Mouse (Mus musculus): ENCODE measurements at regions not wholly inside any gene's neighbourhood (a gene's known extent, or its start where the extent isn't known, plus 50 kb on each side); places are given as distances from the start of the nearest gene placed in this dataset.

DNA sequence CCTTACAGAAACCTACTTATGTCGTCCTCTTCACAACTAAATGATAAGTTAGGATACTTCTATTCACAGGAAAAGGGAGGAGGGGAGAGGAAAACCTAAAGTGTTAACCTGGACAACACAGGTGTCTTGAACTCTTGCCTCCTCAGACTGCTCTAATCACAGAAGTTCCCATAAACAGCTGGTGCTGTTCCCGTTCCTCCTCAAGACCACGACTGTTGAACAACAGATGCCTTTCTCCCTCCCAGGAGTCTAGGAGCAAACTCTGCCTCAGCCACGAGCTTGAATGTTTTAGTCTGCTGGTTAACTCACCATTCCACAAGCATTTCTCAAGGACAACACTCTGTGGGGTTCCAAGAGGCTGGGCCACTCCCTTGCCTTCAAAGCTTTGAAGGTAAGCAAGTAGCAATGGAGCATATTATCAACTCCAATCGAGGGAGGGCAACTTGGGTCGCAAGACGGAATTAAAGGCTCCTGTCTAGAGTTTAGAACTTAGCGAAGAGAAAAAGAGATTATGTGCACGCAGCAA lies 186.6 kb upstream of the Bcl6 start:
- H3K27ac ChIP-seq = no peak overlapping the region
- H3K36me3 ChIP-seq = no peaks in the 10 kb centered on the region
- no peaks in the 10 kb centered on the region for H3K9me3 ChIP-seq
- H3K9ac ChIP-seq = no peak overlapping the region
- no peaks in the 10 kb centered on the region for H3K4me1 ChIP-seq
- H3K4me2 ChIP-seq = no peak overlapping the region
- ATAC-seq (ENCODE audit: insufficient read depth, low FRiP score, low read depth) = no peak
- H3K27me3 ChIP-seq (replicated peaks) = no peaks in the 10 kb centered on the region
- H3K4me3 ChIP-seq (replicated peaks) = no peak overlapping the region
- 69% methylated on average over 9 of the region's 9 CpGs for WGBS

DNA sequence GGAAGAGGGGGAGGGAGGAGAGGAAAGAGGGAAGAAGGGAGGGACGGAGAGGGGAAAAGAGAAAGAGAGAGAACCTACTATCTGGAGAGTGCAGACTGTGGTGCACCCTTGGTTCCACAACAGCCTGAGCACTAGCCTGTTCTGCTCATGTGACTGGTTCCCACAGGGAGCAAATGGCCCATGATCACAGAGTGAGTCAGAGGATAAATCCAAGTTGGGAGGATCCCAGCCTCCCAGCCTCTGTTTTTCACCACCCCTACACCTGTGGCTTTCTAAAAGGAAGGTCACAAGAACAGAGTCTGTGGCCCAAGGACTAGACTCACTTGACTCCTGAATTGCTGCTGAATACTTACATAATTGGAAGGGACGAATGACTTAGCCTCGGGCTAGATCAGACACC lies 185.9 kb upstream of the Bcl6 start:
- ATAC-seq (ENCODE audit: insufficient read depth, low FRiP score, low read depth) = no peak
- WGBS = 77% methylated on average over 3 of the region's 3 CpGs
- no peaks in the 10 kb centered on the region for H3K4me1 ChIP-seq
- H3K4me2 ChIP-seq = no peak overlapping the region
- H3K27me3 ChIP-seq (replicated peaks) = no peaks in the 10 kb centered on the region
- H3K9me3 ChIP-seq = no peaks in the 10 kb centered on the region
- H3K36me3 ChIP-seq = no peaks in the 10 kb centered on the region
- H3K27ac ChIP-seq = no peak overlapping the region
- no peak overlapping the region for H3K4me3 ChIP-seq (replicated peaks)
- no peak overlapping the region for H3K9ac ChIP-seq

DNA sequence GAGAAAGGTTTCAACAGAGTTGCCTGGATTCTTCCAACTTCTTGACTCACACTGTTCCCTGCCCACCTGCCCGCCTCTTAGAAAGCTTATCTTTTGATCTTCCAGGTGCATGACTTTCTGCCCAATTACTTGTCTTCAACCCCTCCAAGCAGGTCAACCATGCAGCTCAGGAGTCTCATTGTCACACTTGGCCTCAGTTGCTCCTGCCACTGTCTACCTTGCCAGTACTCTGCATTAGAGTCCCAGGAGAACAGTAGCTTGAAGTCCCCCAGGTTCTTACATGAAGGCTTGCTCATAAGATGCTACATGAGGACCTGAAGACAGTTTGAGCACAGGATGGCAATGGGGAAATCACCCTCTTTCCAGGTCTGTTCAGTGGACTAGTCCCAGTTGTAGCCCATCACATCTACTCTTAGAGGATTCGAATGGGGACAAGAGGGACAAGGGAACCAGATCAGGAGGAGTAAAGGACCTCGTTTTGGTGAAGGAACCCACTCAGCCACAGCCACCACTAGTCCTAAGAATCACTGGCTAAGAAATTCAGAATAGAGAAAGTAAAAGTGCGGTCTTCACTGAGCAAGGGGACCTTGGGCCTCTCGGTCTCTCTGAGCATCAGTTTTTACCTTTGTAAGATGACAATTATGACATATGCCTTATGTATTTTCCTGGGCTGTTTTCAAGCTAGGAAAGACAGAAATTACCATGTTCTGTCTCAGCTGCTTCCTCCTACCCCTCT lies 185.3 kb upstream of the Bcl6 start:
- H3K4me2 ChIP-seq = no peak overlapping the region
- H3K4me3 ChIP-seq (replicated peaks) = no peak overlapping the region
- no peak for ATAC-seq (ENCODE audit: insufficient read depth, low FRiP score, low read depth)
- no peak overlapping the region for H3K9ac ChIP-seq
- H3K9me3 ChIP-seq = no peaks in the 10 kb centered on the region
- no peaks in the 10 kb centered on the region for H3K4me1 ChIP-seq
- H3K27ac ChIP-seq = no peak overlapping the region
- no peaks in the 10 kb centered on the region for H3K27me3 ChIP-seq (replicated peaks)
- WGBS = 83% methylated on average over 5 of the region's 5 CpGs
- no peaks in the 10 kb centered on the region for H3K36me3 ChIP-seq

DNA sequence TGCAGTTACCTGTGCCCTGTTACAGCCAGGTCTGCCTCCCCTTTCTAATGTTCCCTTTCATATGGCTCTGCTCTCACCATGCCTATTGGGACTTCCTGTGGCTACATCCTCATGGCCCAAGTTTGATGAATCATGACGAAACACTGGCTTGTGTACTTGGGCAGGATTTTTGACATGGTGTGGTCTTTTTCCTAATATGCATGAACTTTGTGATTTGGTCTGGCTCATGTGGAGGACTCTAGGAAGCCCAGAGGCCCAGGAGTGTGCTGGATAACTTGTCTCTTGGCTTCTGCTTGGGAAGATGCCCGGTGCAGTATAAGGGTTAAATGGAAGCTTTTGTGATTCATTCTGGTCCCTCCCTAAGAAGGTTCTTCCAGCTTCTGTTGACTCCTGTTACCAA lies 184.0 kb upstream of the Bcl6 start:
- H3K27ac ChIP-seq = no peak overlapping the region
- H3K36me3 ChIP-seq = no peaks in the 10 kb centered on the region
- WGBS = 89% methylated on average over 2 of the region's 2 CpGs
- H3K9me3 ChIP-seq = no peaks in the 10 kb centered on the region
- H3K9ac ChIP-seq = no peak overlapping the region
- no peaks in the 10 kb centered on the region for H3K4me1 ChIP-seq
- H3K4me3 ChIP-seq (replicated peaks) = no peak overlapping the region
- no peaks in the 10 kb centered on the region for H3K27me3 ChIP-seq (replicated peaks)
- no peak overlapping the region for H3K4me2 ChIP-seq
- ATAC-seq (ENCODE audit: insufficient read depth, low FRiP score, low read depth) = no peak

DNA sequence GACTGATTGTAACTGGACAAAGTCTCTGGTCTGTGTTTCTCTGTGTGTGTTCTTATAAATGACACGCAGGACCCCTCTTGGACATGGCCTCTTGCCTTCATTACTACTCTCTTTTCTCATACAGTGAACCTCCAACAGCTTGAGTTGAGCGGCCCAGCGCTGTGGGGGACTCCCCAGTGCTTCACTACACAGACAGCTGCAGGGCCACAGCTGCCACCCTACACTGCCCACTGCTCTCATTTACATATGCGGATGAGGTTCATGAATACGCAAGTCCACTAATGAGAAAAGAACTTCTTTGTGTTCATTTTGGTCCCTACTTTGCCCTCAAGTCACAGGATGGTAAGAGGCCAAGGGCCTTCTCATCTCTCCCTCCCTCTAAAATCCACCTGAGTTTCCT lies 183.4 kb upstream of the Bcl6 start:
- Histone ChIP-seq H3K4me3 (replicated peaks) (no peak overlapping the region), H3K4me1 (no peaks in the 10 kb centered on the region), H3K9ac (no peak overlapping the region), H3K9me3 (no peaks in the 10 kb centered on the region), H3K27me3 (replicated peaks) (no peaks in the 10 kb centered on the region), H3K36me3 (no peaks in the 10 kb centered on the region), H3K4me2 (no peak overlapping the region), H3K27ac (no peak overlapping the region)
- 81% methylated on average over 5 of the region's 5 CpGs for WGBS
- no peak for ATAC-seq (ENCODE audit: insufficient read depth, low FRiP score, low read depth)

DNA sequence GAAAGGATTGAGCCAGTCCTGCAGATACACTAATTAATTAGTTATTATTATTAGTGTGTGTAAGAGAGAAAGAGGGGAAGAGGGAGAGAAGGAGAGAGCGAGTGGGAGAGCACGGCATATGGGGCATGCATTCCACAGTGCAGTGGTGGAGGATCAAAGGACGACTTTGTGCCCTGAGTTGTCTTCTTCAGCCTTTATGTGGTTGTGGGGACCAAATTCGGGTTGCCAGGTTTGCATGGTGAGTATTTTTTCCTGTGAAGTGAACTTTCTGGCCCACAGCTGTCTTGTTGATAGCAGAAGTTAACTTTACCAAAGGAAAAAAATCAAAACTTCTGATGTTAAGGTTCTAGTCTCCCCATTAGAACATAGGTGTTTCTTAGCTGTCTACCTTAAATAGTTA lies 182.5 kb upstream of the Bcl6 start:
- ATAC-seq (ENCODE audit: insufficient read depth, low FRiP score, low read depth) = no peak
- WGBS = 75% methylated on average over 4 of the region's 4 CpGs
- no peaks in the 10 kb centered on the region for H3K36me3 ChIP-seq

DNA sequence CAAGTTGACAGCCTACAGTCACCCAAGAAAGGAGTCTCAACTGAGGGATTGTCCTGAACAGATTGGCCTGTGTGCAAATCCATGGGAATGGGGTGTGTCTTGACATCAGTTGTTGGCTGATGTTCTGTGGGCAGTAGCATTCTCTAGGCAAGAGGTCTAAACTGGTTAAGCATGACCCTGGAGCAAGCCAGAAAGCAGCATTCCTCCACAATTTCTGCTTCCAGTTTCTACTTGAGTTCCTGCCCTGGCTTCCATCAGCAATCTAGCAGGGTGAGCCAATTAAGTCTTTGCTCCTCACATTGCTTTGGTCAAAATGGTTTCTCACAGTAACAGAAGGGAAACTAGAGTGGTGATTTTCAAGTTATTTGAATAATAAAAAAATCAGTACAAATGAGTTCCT lies 177.8 kb upstream of the Bcl6 start:
- H3K27me3 ChIP-seq (replicated peaks) = no peaks in the 10 kb centered on the region
- H3K36me3 ChIP-seq = no peaks in the 10 kb centered on the region
- H3K4me3 ChIP-seq (replicated peaks) = no peak overlapping the region
- no peaks in the 10 kb centered on the region for H3K9me3 ChIP-seq
- H3K27ac ChIP-seq = no peak overlapping the region
- no peak for ATAC-seq (ENCODE audit: insufficient read depth, low FRiP score, low read depth)
- H3K4me2 ChIP-seq = no peak overlapping the region
- no peak overlapping the region for H3K9ac ChIP-seq
- no peaks in the 10 kb centered on the region for H3K4me1 ChIP-seq

More for the DNA sequence above, 182.5 kb upstream of the Bcl6 start:
- no peak overlapping the region for H3K27ac ChIP-seq
- H3K4me2 ChIP-seq = no peak overlapping the region
- no peaks in the 10 kb centered on the region for H3K9me3 ChIP-seq
- no peaks in the 10 kb centered on the region for H3K27me3 ChIP-seq (replicated peaks)
- H3K4me3 ChIP-seq (replicated peaks) = no peak overlapping the region
- no peaks in the 10 kb centered on the region for H3K4me1 ChIP-seq
- H3K9ac ChIP-seq = no peak overlapping the region

DNA sequence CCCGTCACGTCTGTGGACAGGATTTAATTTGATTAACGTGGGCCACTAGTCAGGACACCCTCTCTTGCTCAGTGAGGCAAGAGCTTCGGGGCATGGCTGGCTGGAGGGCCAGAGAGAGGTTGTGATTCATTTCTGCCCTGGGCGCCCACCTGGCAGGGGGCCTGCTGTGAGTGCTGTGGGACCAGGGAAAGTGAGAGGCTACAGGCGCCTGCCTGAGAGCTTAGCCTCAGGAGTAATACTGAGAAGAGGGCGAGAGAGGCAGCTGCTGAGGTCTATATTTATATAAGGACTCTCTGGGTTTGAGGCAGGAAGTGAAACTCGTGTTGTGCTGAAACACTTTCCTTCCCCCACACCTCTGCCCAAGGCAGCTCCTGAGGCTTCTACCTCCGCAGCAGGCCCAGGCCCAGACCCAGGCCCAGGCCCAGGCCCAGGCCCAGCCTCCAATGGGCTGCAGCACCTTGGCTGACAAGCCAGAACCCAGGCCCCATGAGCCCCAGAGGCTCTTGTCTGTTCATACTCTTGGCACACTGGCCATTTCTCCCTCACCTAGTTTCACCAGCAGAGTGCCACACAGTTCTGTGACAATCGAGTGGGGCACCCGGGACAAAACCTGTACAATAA lies 176.9 kb upstream of the Bcl6 start:
- Histone ChIP-seq H3K4me3 (replicated peaks) (no peak overlapping the region), H3K9ac (no peak overlapping the region), H3K4me1 (no peaks in the 10 kb centered on the region), H3K9me3 (no peaks in the 10 kb centered on the region), H3K27me3 (replicated peaks) (no peaks in the 10 kb centered on the region), H3K27ac (0 out of 2 replicates have a peak overlapping the region, but pooled peaks have one; percentile 21), H3K4me2 (no peak overlapping the region), H3K36me3 (no peaks in the 10 kb centered on the region)
- WGBS = 47% methylated on average over 11 of the region's 11 CpGs
- ATAC-seq (ENCODE audit: insufficient read depth, low FRiP score, low read depth) = no peak

DNA sequence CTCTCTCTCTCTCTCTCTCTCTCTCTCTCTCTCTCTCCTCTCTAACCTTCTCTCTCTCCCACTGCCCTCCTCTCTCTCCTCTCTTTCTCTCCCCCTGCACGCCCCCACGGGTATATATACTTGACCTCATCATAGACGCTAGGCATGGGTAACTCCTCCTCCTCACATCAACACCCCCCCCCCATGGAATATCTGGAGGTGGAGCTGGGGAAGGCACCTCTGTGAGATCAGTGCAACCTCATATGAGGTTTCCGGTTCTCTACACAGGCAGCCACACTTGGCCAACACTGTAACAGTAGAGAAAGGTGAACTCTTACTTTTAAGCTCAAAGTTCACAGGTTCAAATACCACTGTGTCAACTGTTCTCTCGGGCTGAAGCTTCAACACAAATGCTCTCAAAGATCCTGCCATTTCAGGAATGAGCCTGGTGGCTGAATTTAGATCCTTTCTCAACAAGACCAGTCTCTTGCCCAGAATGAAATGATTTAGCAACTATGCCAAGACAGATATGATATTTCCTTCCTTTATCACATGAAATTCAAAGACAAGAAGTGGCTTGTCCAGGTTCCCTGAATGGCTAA lies 172.1 kb upstream of the Bcl6 start:
- H3K36me3 ChIP-seq = no peaks in the 10 kb centered on the region
- no peak overlapping the region for H3K27ac ChIP-seq
- WGBS = 72% methylated on average over 5 of the region's 5 CpGs
- no peak overlapping the region for H3K9ac ChIP-seq
- no peaks in the 10 kb centered on the region for H3K27me3 ChIP-seq (replicated peaks)
- no peak for ATAC-seq (ENCODE audit: insufficient read depth, low FRiP score, low read depth)
- no peaks in the 10 kb centered on the region for H3K9me3 ChIP-seq
- H3K4me2 ChIP-seq = no peak overlapping the region
- no peaks in the 10 kb centered on the region for H3K4me1 ChIP-seq
- no peak overlapping the region for H3K4me3 ChIP-seq (replicated peaks)

DNA sequence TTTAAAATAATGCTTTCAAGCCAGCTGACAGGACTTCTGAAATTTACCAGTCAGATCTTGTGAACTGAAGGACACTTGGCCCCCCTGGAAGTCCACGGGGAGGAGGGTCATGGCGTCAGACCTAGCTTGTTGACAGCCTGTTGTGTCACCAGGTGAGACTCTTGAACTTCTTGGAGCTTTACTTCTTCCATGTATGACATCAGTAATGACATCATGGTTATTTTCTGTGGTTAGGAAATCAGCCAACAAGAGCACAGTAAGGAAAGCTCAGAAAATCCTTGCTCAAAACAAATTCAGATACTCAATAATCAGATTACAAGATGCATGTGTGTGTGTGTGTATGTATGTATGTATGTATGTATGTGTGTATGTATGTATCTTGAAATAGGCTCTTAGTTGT lies 170.7 kb upstream of the Bcl6 start:
- H3K4me2 ChIP-seq = no peak overlapping the region
- H3K36me3 ChIP-seq = no peaks in the 10 kb centered on the region
- WGBS = 83% methylated on average over 2 of the region's 2 CpGs

DNA sequence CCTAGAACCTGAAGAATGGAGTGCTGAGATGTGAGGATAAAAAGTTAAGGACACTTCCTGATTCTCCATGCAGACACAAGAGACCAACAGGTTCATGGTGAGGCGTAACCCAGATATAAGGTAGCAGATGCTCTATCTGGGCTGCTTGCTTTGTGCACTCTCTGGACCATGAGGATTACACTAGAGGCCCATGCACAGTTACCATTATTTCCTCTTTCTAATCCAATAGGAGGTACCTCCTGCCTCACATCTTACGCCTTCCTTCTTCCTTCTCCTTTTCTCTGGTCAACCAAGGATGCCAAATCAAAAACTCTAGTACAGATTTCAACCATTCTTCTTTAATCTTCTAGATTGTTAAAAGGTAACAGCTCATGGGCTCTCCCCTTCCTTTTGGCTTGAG lies 169.1 kb upstream of the Bcl6 start:
- Histone ChIP-seq H3K9ac (no peak overlapping the region), H3K4me1 (no peaks in the 10 kb centered on the region; the same call in 1 of the 2 replicates), H3K4me3 (replicated peaks) (no peak overlapping the region), H3K36me3 (no peaks in the 10 kb centered on the region), H3K27me3 (replicated peaks) (no peaks in the 10 kb centered on the region), H3K27ac (no peak overlapping the region), H3K9me3 (no peaks in the 10 kb centered on the region), H3K4me2 (no peak overlapping the region)
- no peak for ATAC-seq (ENCODE audit: insufficient read depth, low FRiP score, low read depth)
- 87% methylated on average over 2 of the region's 2 CpGs for WGBS

More for the DNA sequence above, 170.7 kb upstream of the Bcl6 start:
- no peaks in the 10 kb centered on the region; the same call in 1 of the 2 replicates for H3K4me1 ChIP-seq
- no peak overlapping the region for H3K4me3 ChIP-seq (replicated peaks)
- no peak overlapping the region for H3K27ac ChIP-seq
- ATAC-seq (ENCODE audit: insufficient read depth, low FRiP score, low read depth) = no peak
- H3K9me3 ChIP-seq = no peaks in the 10 kb centered on the region
- no peaks in the 10 kb centered on the region for H3K27me3 ChIP-seq (replicated peaks)
- H3K9ac ChIP-seq = no peak overlapping the region

DNA sequence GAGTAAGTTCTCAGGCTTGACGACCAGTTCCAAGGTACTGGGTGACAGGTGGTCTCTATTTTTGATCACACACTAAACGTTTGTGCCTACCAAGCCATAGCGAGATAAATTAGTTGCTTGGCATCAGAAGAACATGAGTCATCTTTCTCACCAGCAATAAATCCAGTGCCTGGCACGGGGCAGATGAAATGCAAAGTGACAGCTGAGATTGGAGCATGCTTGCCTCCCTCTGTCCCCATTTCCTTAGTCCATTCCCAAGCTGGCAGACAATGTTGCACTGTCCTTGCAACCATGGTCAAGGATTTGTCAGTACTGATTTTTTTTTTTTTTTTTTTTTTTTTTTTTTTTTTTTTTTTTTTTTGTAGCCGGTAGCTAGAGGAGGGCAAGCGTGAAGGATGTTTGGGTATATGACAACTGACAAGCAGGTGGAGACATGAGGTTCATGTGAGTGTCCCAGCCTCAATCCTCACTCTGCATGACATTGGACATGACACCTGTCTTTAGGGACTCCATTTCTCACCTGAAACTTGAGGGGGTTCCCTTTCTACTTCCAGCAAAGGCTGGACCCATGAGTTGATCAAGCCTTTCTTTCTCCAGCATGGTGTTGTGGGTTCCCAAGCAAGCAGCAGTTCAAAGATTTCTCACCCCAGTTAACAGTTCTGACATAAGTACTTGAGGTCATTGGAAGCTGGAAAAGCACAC lies 168.2 kb upstream of the Bcl6 start:
- Histone ChIP-seq H3K9ac (no peak overlapping the region), H3K4me3 (replicated peaks) (no peak overlapping the region), H3K9me3 (no peaks in the 10 kb centered on the region), H3K27ac (no peak overlapping the region), H3K4me1 (no peaks in the 10 kb centered on the region; the same call in 1 of the 2 replicates), H3K27me3 (replicated peaks) (no peaks in the 10 kb centered on the region), H3K36me3 (no peaks in the 10 kb centered on the region), H3K4me2 (no peak overlapping the region)
- no peak for ATAC-seq (ENCODE audit: insufficient read depth, low FRiP score, low read depth)
- WGBS = 65% methylated on average over 6 of the region's 6 CpGs
